Mouse (Mus musculus) G1E (cell line): ENCODE results near the gene Nuak2.

ENCODE experiments used
- CTCF ChIP-seq: IDR thresholded peaks from 2 replicates; pipeline ENCODE4 v1.5.1; 2012; ENCODE audit warnings: low read depth, low read length, inconsistent platforms, mixed read lengths
- GATA1 ChIP-seq: IDR thresholded peaks from 2 replicates; pipeline ENCODE4 v1.6.1; 2012; ENCODE audit warnings: borderline replicate concordance, low read length, inconsistent platforms, mixed read lengths
- GATA2 ChIP-seq: IDR thresholded peaks from 2 replicates; pipeline ENCODE4 v1.6.1; 2012; ENCODE audit warnings: low read depth, low read length, inconsistent platforms, borderline replicate concordance
- POLR2AphosphoS5 ChIP-seq: IDR thresholded peaks from 2 replicates; pipeline ENCODE4 v1.6.1; 2012; ENCODE audit warnings: low read depth, low read length, inconsistent platforms; ENCODE audit not compliant: insufficient replicate concordance
- TAL1 ChIP-seq: conservative IDR thresholded peaks from 2 replicates; pipeline ENCODE4 v1.6.1; 2012; ENCODE audit warnings: low read depth, low read length, inconsistent platforms, mixed read lengths

DNA sequence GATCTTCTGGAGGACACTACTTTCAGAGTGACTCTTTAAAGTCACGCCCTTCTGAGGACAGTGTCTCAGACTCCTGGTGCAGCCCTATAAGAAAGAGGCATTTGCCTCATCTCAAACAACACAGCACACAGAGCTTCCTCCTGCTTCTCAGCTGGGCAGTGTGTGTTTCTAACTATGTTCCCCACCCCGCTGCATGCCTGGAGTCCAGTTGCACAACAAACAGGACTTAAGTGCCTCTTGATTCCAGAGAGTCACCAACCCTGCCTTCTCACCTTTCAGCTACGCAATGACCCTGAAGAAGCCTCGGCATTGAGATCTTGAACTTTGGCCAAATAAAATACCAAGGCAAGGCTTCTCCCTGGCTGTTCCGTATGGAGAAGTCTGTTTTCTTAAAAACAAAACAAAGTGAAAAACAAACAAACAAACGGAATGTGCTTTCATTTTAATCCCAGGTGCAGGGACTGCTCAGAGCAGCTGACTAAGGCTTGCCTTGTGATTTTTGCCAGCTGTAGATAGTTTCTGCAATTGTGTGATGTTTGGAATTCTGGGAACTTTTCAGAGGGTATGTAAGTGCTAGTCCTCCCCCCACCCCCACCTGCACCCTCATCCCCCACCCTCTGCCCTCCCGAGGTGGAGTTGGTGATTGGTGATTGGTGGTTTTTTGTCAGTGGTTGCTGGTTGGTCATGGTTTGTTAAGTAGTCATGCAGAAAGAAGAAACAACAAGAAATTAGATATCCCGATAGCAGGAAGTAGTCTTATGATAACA lies 49.0 kb upstream of the Nuak2 start:
- TF ChIP-seq CTCF (no peak), POLR2AphosphoS5 (no peak), TAL1 (no peak), GATA1 (no peak), GATA2 (no peak)
